Mouse (Mus musculus) spleen, adult 2 months (tissue): ENCODE results near the gene Fam50b.
A peak's percentile ranks its signal among the peaks of the same experiment; 100 is the strongest.

Experiments used
- CTCF ChIP-seq: fragments of 200-500 bp; IDR thresholded peaks from 2 replicates; pipeline ENCODE4 v1.5.1; 2011; ENCODE audit warnings: mild to moderate bottlenecking, inconsistent platforms; ENCODE audit not compliant: insufficient read depth, insufficient read length, insufficient replicate concordance; ENCODE audit errors: extremely low read depth
- POLR2A ChIP-seq: fragments of 200-500 bp; IDR thresholded peaks from 2 replicates; pipeline ENCODE4 v1.6.1; 2011; ENCODE audit warnings: low read depth, low read length, inconsistent platforms

- TF ChIP-seq CTCF, result peak; percentile 49; the same call in 1 of the 2 replicates
- no peak for TF ChIP-seq POLR2A
These were observed 59.2 kb downstream of the Fam50b start for GRCm38 (mm10) chr13:34793816-34794215.
